Mouse (Mus musculus) erythroblast, embryonic 14.5 days (primary cell): ENCODE measurements around the gene Tln1.

Experiments
- GATA1 ChIP-seq: IDR thresholded peaks from 2 replicates; pipeline ENCODE4 v1.6.1; 2012; ENCODE audit warnings: low read length, inconsistent platforms, mixed read lengths
- TAL1 ChIP-seq: IDR thresholded peaks from 3 replicates; pipeline ENCODE4 v1.6.1; 2012; ENCODE audit warnings: low read length, inconsistent platforms, mixed read lengths

DNA sequence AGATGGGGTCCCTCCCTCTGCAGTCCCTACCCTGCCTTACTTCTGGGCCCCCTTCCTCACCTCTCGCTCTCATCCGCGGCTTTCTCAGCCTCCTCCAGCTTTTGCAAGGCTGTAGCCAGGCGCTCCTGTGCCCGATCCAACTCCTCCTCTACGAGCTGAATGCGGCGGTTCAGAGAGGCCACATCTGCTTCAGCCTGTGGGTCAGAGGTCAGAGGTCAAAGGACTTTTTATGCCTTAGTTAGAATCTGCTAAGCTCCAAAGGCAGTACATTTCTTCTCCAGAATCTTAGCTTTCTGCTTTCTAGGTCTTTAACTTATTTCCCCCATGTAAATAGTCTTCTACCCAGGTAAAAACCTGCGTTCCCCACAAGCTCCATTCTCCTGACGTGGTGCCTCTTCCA lies 42.9 kb downstream of the Tln1 start:
- TF ChIP-seq GATA1 = no peak
- no peak for TF ChIP-seq TAL1
